Mouse (Mus musculus): ENCODE data around the gene Hspg2. TPM values are rescaled to one million over a fixed set of nuclear protein-coding genes. Genes with fewer than 3 reads are reported as not detected.

Hspg2 gene
- polyA plus RNA-seq, 1 experiment from 2014 or later = 7.5 TPM

DNA sequence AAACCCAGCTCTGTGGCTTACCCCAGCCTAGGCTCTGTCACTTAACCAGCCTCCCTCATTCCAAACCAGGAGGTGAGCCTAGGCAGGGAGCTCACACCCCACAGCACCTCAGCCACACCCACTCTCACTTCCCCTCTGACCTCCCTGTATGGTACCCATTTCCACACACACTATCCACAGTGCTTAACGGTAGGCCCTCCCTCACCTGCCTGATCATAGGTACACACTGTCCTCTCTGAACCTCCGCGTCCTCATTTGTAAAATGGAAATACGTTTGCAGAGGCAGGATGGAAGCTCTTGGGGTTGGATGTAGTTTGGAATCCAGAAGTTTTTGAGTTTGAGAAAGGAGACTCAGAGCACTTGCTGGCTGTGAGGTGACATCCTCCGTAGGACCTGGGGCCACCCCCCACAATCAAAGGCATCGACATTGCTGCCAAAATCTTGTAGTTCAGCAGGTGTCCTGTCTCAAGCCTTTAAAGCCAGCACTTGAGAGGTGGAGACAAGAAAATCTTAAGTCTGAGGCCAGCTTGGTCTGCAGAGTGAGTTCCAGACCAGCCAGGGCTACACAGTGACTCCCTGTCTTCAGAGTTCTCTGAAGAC lies 27.0 kb downstream of the Hspg2 start:
- 0 out of 2 replicates have a peak overlapping the region, but pooled peaks have one; percentile 57 for H3K27ac ChIP-seq (replicated peaks)
- H3K9ac ChIP-seq (replicated peaks) = no peak overlapping the region
- no peak overlapping the region for H3K4me2 ChIP-seq
- no peaks in the 10 kb centered on the region for H3K36me3 ChIP-seq
- no peak for ATAC-seq (ENCODE audit: low FRiP score)
- H3K4me1 ChIP-seq = peaks cover 28% of the 10 kb centered on the region
- 66% methylated on average over 6 of the region's 6 CpGs for WGBS
- H3K27me3 ChIP-seq (replicated peaks) = no peaks in the 10 kb centered on the region
- no peaks in the 10 kb centered on the region for H3K9me3 ChIP-seq (replicated peaks)
- no peak overlapping the region for H3K4me3 ChIP-seq (replicated peaks)

- Histone ChIP-seq H3K9me3 (replicated peaks) (no peaks in the 10 kb centered on the region), H3K4me2 (no peak overlapping the region), H3K36me3 (no peaks in the 10 kb centered on the region), H3K9ac (replicated peaks) (no peak overlapping the region), H3K4me1 (peaks cover 28% of the 10 kb centered on the region), H3K4me3 (replicated peaks) (no peak overlapping the region), H3K27ac (replicated peaks) (peak overlapping the region; percentile 71; the same call in 1 of the 2 replicates), H3K27me3 (replicated peaks) (no peaks in the 10 kb centered on the region)
- 91% methylated on average over 5 of the region's 5 CpGs for WGBS
- no peak for ATAC-seq (ENCODE audit: low FRiP score)
Observed at GRCm38 (mm10) chr4:137497367-137497766, 28.8 kb downstream of the Hspg2 start.

DNA sequence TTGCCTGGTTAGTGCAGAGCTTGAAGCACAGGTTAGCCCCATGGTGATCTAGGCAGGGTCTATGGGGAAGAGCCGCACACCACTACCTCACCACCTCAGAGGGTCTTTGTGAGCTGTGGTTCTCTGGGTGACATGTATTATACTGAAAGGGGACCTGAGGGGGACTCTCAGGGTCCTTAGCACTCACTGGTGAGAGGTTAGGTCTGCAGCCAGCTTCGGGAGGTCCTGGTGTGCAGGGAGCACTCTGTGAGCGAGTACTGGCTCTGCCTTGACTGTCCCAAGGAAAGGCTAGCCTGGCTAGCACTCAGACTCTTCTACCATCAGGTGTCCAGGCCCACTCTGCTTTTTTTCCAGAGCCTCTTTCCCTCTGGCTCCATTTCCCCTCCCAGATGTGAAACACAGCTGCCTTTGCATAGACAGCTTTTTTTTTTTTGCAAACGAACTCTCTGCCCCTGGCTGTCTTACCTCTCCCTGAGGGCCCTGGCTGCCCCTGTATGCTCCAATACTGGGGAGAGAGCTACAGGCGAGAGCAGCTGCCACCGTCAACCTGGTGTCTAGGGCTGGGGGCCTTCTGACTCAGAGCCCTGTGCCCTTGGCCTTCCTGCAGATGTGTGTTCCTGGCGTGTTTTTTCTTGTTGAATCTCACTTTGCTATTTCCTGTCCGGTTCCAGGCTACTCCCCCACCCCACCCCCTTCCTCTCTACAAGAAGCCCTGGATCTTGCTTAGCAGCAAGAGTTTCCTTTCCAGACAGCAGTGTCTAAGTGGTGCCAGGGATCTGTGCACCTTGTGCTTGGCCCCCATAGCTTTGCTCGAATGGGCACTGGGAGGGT lies 29.5 kb downstream of the Hspg2 start:
- Histone ChIP-seq H3K4me3 (replicated peaks) (no peak overlapping the region), H3K9ac (replicated peaks) (no peak overlapping the region), H3K9me3 (replicated peaks) (no peaks in the 10 kb centered on the region), H3K27me3 (replicated peaks) (no peaks in the 10 kb centered on the region), H3K36me3 (no peaks in the 10 kb centered on the region), H3K27ac (replicated peaks) (peak overlapping the region; percentile 71), H3K4me2 (no peak overlapping the region), H3K4me1 (peaks cover 28% of the 10 kb centered on the region)
- 68% methylated on average over 9 of the region's 9 CpGs for WGBS
- no peak for ATAC-seq (ENCODE audit: low FRiP score)

DNA sequence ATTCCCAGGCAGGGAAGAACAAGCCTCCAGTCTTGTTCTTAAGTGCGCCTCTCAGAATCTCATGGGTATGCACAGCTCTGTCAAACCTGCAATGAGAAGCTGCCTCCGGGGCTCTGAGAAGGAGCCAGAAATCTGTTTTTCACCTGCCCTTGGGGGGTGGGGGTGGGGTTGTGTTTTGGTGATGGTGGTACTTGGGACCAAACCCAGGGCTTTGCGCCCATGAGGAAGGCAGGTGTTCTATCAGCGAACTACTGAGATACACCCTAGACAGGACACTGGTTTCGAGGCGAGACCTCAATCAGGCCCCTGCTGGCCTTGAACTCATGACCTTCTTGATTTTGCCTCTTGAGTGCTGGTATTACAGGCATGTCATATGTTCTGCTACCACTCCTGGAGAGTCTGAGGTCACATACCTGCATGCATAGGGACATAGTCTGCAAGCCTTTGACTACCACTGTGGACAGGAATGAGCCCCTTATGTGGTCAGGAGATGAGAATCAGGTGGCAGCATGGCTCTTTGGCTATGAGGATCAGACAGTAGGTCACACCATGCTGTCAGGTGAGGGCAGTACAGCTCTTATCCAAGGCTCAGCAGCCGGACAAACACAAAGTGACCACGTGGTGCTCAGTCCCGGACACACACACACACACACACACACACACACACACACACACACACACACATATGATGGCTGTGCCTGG lies 30.5 kb downstream of the Hspg2 start:
- no peak overlapping the region for H3K4me3 ChIP-seq (replicated peaks)
- 92% methylated on average over 9 of the region's 9 CpGs for WGBS
- H3K4me1 ChIP-seq = peaks cover 28% of the 10 kb centered on the region
- ATAC-seq (ENCODE audit: low FRiP score) = no peak
- H3K27me3 ChIP-seq (replicated peaks) = no peaks in the 10 kb centered on the region
- H3K9ac ChIP-seq (replicated peaks) = no peak overlapping the region
- no peaks in the 10 kb centered on the region for H3K9me3 ChIP-seq (replicated peaks)
- H3K36me3 ChIP-seq = no peaks in the 10 kb centered on the region
- no peak overlapping the region for H3K4me2 ChIP-seq
- H3K27ac ChIP-seq (replicated peaks) = peak overlapping the region; percentile 61

- Histone ChIP-seq H3K4me1 (peaks cover 19% of the 10 kb centered on the region), H3K9ac (replicated peaks) (no peak overlapping the region), H3K4me2 (no peak overlapping the region), H3K27ac (replicated peaks) (no peak overlapping the region), H3K27me3 (replicated peaks) (no peaks in the 10 kb centered on the region), H3K4me3 (replicated peaks) (no peak overlapping the region), H3K9me3 (replicated peaks) (no peaks in the 10 kb centered on the region), H3K36me3 (no peaks in the 10 kb centered on the region)
- 81% methylated on average over 12 of the region's 12 CpGs for WGBS
- ATAC-seq (ENCODE audit: low FRiP score) = no peak
Observed at GRCm38 (mm10) chr4:137500149-137500548, 31.6 kb downstream of the Hspg2 start.

GRCm38 (mm10) chr4:137500953-137501352 lies 32.4 kb downstream of the Hspg2 start:
- no peaks in the 10 kb centered on the region for H3K27me3 ChIP-seq (replicated peaks)
- 94% methylated on average over 5 of the region's 5 CpGs for WGBS

GRCm38 (mm10) chr4:137502183-137502582 lies 33.6 kb downstream of the Hspg2 start:
- no peak overlapping the region for H3K4me3 ChIP-seq (replicated peaks)
- H3K4me1 ChIP-seq = peaks cover 17% of the 10 kb centered on the region
- WGBS = 90% methylated on average over 10 of the region's 10 CpGs
- ATAC-seq (ENCODE audit: low FRiP score) = no peak
- no peaks in the 10 kb centered on the region for H3K27me3 ChIP-seq (replicated peaks)
- no peaks in the 10 kb centered on the region for H3K9me3 ChIP-seq (replicated peaks)
- no peak overlapping the region for H3K27ac ChIP-seq (replicated peaks)
- no peaks in the 10 kb centered on the region for H3K36me3 ChIP-seq
- no peak overlapping the region for H3K4me2 ChIP-seq
- no peak overlapping the region for H3K9ac ChIP-seq (replicated peaks)

More at GRCm38 (mm10) chr4:137500953-137501352, 32.4 kb downstream of the Hspg2 start:
- Histone ChIP-seq H3K4me2 (no peak overlapping the region), H3K9me3 (replicated peaks) (no peaks in the 10 kb centered on the region), H3K4me3 (replicated peaks) (no peak overlapping the region), H3K9ac (replicated peaks) (no peak overlapping the region), H3K27ac (replicated peaks) (no peak overlapping the region), H3K4me1 (peaks cover 17% of the 10 kb centered on the region), H3K36me3 (no peaks in the 10 kb centered on the region)
- no peak for ATAC-seq (ENCODE audit: low FRiP score)

- Histone ChIP-seq H3K36me3 (no peaks in the 10 kb centered on the region), H3K4me1 (peaks cover 13% of the 10 kb centered on the region), H3K4me2 (no peak overlapping the region), H3K9ac (replicated peaks) (no peak overlapping the region), H3K27ac (replicated peaks) (no peak overlapping the region), H3K4me3 (replicated peaks) (no peak overlapping the region), H3K27me3 (replicated peaks) (no peaks in the 10 kb centered on the region), H3K9me3 (replicated peaks) (no peaks in the 10 kb centered on the region)
- WGBS = 88% methylated on average over 7 of the region's 7 CpGs
- no peak for ATAC-seq (ENCODE audit: low FRiP score)
Observed at GRCm38 (mm10) chr4:137502801-137503200, 34.2 kb downstream of the Hspg2 start.

DNA sequence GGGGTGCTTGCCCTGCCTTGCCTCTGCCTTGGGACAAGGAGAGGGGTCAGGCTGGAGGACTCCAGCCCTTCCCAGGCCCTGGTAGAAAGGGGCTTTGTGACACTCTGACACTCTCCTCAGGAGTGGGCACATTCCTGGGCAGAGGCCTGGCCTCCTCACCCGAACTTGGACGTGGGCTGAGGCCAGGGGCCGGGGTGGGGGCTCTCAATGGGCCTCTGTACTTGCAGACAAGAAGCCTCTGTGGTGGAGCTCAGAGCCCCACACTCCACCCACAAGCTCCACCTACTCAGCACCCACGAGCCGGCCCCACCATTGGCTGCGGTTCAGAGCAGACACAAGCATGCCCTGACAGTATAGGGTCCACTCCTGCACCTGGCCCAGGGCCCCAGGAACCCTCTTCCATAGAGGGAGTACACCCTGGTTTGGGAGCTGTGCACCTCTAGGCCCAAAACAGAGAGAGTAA lies 35.0 kb downstream of the Hspg2 start:
- no peaks in the 10 kb centered on the region for H3K27me3 ChIP-seq (replicated peaks)
- H3K9ac ChIP-seq (replicated peaks) = no peak overlapping the region
- no peaks in the 10 kb centered on the region for H3K36me3 ChIP-seq
- 76% methylated on average over 6 of the region's 6 CpGs for WGBS
- H3K4me1 ChIP-seq = peaks cover 7% of the 10 kb centered on the region; the same call in 1 of the 2 replicates
- no peak overlapping the region for H3K4me3 ChIP-seq (replicated peaks)
- ATAC-seq (ENCODE audit: low FRiP score) = no peak
- no peak overlapping the region for H3K4me2 ChIP-seq
- no peaks in the 10 kb centered on the region for H3K9me3 ChIP-seq (replicated peaks)
- no peak overlapping the region for H3K27ac ChIP-seq (replicated peaks)

DNA sequence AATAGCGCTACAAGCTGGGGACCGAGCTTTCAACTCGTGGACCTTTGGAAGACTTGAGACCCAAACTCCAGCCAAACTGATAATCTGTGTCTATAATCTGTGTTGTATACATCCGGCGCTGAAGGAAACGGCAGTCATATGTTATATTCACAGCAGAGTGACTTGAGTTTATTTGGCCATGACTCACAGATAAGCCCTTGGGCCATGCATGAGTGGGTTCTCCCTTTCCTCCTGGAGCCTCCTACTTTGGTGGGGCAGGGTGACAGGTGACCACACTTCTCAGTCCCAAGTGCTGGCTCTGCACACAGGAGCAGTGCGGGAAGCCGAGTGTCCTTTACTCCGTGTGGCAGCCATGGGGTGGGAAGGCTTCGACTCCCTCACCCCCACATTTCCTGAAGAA lies 38.1 kb downstream of the Hspg2 start:
- no peak for ATAC-seq (ENCODE audit: low FRiP score)
- no peaks in the 10 kb centered on the region for H3K27me3 ChIP-seq (replicated peaks)
- no peaks in the 10 kb centered on the region for H3K9me3 ChIP-seq (replicated peaks)
- H3K36me3 ChIP-seq = no peaks in the 10 kb centered on the region
- peaks cover 4% of the 10 kb centered on the region; the same call in 1 of the 2 replicates for H3K4me1 ChIP-seq
- no peak overlapping the region for H3K4me3 ChIP-seq (replicated peaks)
- 94% methylated on average over 10 of the region's 10 CpGs for WGBS
- H3K4me2 ChIP-seq = no peak overlapping the region
- H3K9ac ChIP-seq (replicated peaks) = no peak overlapping the region
- H3K27ac ChIP-seq (replicated peaks) = no peak overlapping the region

- H3K27ac ChIP-seq (replicated peaks) = no peak overlapping the region
- 88% methylated on average over 9 of the region's 9 CpGs for WGBS
- H3K9ac ChIP-seq (replicated peaks) = no peak overlapping the region
- H3K36me3 ChIP-seq = no peaks in the 10 kb centered on the region
- no peaks in the 10 kb centered on the region for H3K9me3 ChIP-seq (replicated peaks)
- no peak overlapping the region for H3K4me2 ChIP-seq
- peaks cover 4% of the 10 kb centered on the region; the same call in 1 of the 2 replicates for H3K4me1 ChIP-seq
- no peaks in the 10 kb centered on the region for H3K27me3 ChIP-seq (replicated peaks)
- H3K4me3 ChIP-seq (replicated peaks) = no peak overlapping the region
- ATAC-seq (ENCODE audit: low FRiP score) = no peak
Observed at GRCm38 (mm10) chr4:137509528-137509927, 41.0 kb downstream of the Hspg2 start.
